Mouse (Mus musculus) neural tube, embryonic 12.5 days (tissue): ENCODE data around the gene Fut11. TPM values are rescaled to one million over a fixed set of nuclear protein-coding genes. Genes with fewer than 3 reads are reported as not detected.
A peak's percentile ranks its signal among the peaks of the same experiment; 100 is the strongest.

ENCODE experiments used
- ATAC-seq: fragments of 200-750 bp; cut with Nextera tagmentation; 2 replicates; pipeline ENCODE4 v1.8.0; 2017; ENCODE audit warnings: low read depth, mild to moderate bottlenecking, moderate TSS enrichment, moderate library complexity; ENCODE audit not compliant: low FRiP score
- H3K27ac ChIP-seq: fragments of 300-500 bp; sonication (generic); 2 replicates; pipeline ENCODE4 v1.5.1; 2016
- H3K27me3 ChIP-seq: fragments of 300-500 bp; sonication (generic); replicated peaks from 2 replicates; pipeline ENCODE4 v1.6.1; 2016; ENCODE audit warnings: mild to moderate bottlenecking
- H3K36me3 ChIP-seq: fragments of 300-500 bp; sonication (generic); 2 replicates; pipeline ENCODE4 v1.6.1; 2016; ENCODE audit warnings: mild to moderate bottlenecking
- H3K4me1 ChIP-seq: fragments of 300-500 bp; sonication (generic); 2 replicates; pipeline ENCODE4 v1.6.1; 2016
- H3K4me2 ChIP-seq: fragments of 300-500 bp; sonication (generic); replicated peaks from 2 replicates; pipeline ENCODE4 v1.6.1; 2016; ENCODE audit warnings: mild to moderate bottlenecking
- H3K4me3 ChIP-seq: fragments of 300-500 bp; sonication (generic); 2 replicates; pipeline ENCODE4 v1.5.1; 2016
- H3K9ac ChIP-seq: fragments of 300-500 bp; sonication (generic); 2 replicates; pipeline ENCODE4 v1.6.1; 2016; ENCODE audit warnings: mild to moderate bottlenecking
- H3K9me3 ChIP-seq: fragments of 300-500 bp; sonication (generic); 2 replicates; pipeline ENCODE4 v1.6.1; 2016; ENCODE audit warnings: mild to moderate bottlenecking
- WGBS: fragments of 180-500 bp; shearing (Covaris S2); methylation state at CpG from one replicate; pipeline ENCODE4 v1.1.7; 2016; 5-methylcytosine and 5-hydroxymethylcytosine counted together
- polyA plus RNA-seq: library from polyadenylated mRNA; unstranded; fragments of >200 nt; fragmentation: Nextera tagmentation; extraction: Ambion mirVana; gene quantifications from 2 replicates; pipeline ENCODE4 v1.2.1, GENCODE M21; 2016

The Fut11 gene
- polyA plus RNA-seq, 1 experiment from 2014 or later: 28.6 TPM

- H3K4me3 ChIP-seq: no peak overlapping the region
- no peaks in the 10 kb centered on the region for H3K27me3 ChIP-seq
- no peak overlapping the region for H3K9ac ChIP-seq
- no peak overlapping the region for H3K27ac ChIP-seq
- H3K36me3 ChIP-seq: peaks cover 49% of the 10 kb centered on the region
- peaks cover 10% of the 10 kb centered on the region for H3K4me1 ChIP-seq
- 92% methylated on average over 9 of the region's 9 CpGs for whole genome bisulfite sequencing
- H3K9me3 ChIP-seq: no peaks in the 10 kb centered on the region
- ATAC-seq: no peak
- H3K4me2 ChIP-seq: no peak overlapping the region
Measured at GRCm38 (mm10) chr14:20730853-20731602, 36.3 kb downstream of the Fut11 start.

- H3K27ac ChIP-seq: no peak overlapping the region
- H3K4me2 ChIP-seq: peak overlapping the region; percentile 93
- 54% methylated on average over 12 of the region's 12 CpGs for WGBS
- no peaks in the 10 kb centered on the region for H3K27me3 ChIP-seq
- peak overlapping the region; percentile 79 for H3K4me3 ChIP-seq
- no peaks in the 10 kb centered on the region for H3K9me3 ChIP-seq
- peaks cover 10% of the 10 kb centered on the region for H3K4me1 ChIP-seq
- ATAC-seq: no peak; the same call in 1 of the 2 replicates
- H3K36me3 ChIP-seq: peaks cover 43% of the 10 kb centered on the region
- peak overlapping the region; percentile 93 for H3K9ac ChIP-seq
Measured at GRCm38 (mm10) chr14:20733041-20733951, 38.5 kb downstream of the Fut11 start.

- Histone ChIP-seq H3K27ac (peak within 1 kb of the TSS; percentile 74), H3K4me1 (peaks cover 10% of the 10 kb centered on the region), H3K4me2 (peak within 1 kb of the TSS; percentile 93), H3K9ac (peak within 1 kb of the TSS; percentile 93), H3K27me3 (no peaks in the 10 kb centered on the region), H3K4me3 (peak within 1 kb of the TSS; percentile 79), H3K36me3 (peaks cover 39% of the 10 kb centered on the region), H3K9me3 (no peaks in the 10 kb centered on the region)
- peak; percentile 98 for ATAC-seq
- WGBS: under 1% methylated on average over 77 of the region's 81 CpGs
Measured at GRCm38 (mm10) chr14:20733952-20734774, 39.4 kb downstream of the Fut11 start, which contains the start of gene Ndst2. Ndst2 (minus strand) TSS chr14:20734562.

DNA sequence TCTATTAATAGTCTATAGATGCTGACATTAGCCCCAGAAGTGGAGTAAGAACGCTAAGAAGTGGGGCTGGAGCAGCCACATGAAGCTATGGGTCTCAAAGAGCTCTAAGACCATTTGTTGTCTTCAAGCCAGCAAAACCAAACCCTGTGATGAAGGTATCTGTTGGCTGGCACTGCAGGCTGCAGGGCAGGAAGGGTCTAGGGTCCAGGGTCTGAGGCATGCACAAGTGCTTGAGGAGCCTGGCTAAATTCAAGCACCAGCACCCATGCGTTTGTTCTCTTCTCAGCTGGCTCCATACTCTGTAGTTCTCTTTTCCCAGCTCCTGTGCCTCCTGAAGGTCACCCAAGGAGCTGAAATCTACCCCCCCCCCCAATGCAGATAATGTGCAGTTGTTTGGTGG is 40.3 kb downstream of the Fut11 start:
- no peak overlapping the region for H3K4me3 ChIP-seq
- peaks cover 31% of the 10 kb centered on the region for H3K36me3 ChIP-seq
- no peak for ATAC-seq
- H3K9ac ChIP-seq: no peak overlapping the region
- H3K27ac ChIP-seq: no peak overlapping the region; the same call in 1 of the 2 replicates
- no peak overlapping the region; the same call in 1 of the 2 replicates for H3K4me2 ChIP-seq
- H3K4me1 ChIP-seq: peaks cover 10% of the 10 kb centered on the region
- no peaks in the 10 kb centered on the region for H3K27me3 ChIP-seq
- H3K9me3 ChIP-seq: no peaks in the 10 kb centered on the region
- 75% methylated on average over 2 of the region's 2 CpGs for WGBS

DNA sequence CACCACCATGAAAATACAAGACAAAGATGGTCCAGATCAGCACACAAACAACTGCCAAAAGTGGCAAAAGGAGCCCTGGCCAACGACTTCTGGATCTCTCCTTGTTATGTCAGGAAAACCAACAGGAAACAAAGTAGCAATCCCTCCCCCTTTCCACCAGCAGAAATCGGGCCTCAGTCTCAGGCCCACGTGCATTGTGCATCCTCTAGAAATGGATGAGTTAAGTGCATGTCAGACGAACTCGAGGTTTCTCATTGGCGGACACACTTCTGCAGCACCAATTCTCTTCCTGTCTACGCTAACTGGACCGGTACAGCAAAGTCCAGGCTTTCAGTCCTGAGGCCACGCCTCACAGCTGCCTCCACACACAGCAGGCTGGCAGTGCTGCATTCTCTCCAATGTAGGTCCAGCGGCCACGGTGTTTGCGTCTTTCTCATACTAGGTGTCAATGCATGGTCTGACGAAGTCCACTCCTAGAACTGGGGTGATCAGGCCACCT is 41.2 kb downstream of the Fut11 start:
- H3K9ac ChIP-seq: no peak overlapping the region
- peaks cover 32% of the 10 kb centered on the region for H3K36me3 ChIP-seq
- H3K27ac ChIP-seq: no peak overlapping the region
- no peak for ATAC-seq
- no peaks in the 10 kb centered on the region for H3K27me3 ChIP-seq
- 84% methylated on average over 13 of the region's 13 CpGs for WGBS
- no peak overlapping the region for H3K4me3 ChIP-seq
- no peaks in the 10 kb centered on the region for H3K9me3 ChIP-seq
- H3K4me2 ChIP-seq: no peak overlapping the region
- H3K4me1 ChIP-seq: peaks cover 10% of the 10 kb centered on the region

DNA sequence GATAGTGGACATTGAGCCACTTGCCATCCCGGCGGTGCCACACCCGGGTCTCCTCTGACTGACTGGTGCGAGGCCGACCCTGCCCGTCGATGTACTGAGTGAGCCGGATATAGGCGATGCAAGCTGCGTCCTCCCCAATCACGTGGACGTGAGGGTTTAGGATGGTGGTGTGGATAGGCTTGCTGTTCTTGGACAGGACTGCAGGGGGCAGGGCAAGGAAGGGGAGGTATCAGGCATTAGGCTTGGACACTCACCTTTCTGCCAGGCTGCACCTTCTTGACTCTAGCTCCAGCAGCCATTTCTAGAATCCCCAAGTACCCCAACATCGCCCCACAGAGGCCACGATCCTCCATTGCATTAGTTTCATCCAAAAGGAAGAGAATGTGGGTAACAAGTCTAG is 42.5 kb downstream of the Fut11 start:
- H3K9ac ChIP-seq: no peak overlapping the region
- WGBS: 46% methylated on average over 14 of the region's 14 CpGs
- no peak overlapping the region for H3K4me2 ChIP-seq
- H3K9me3 ChIP-seq: no peaks in the 10 kb centered on the region
- no peak overlapping the region for H3K27ac ChIP-seq
- ATAC-seq: no peak
- H3K36me3 ChIP-seq: peaks cover 39% of the 10 kb centered on the region
- H3K4me1 ChIP-seq: peaks cover 10% of the 10 kb centered on the region
- H3K27me3 ChIP-seq: no peaks in the 10 kb centered on the region
- no peak overlapping the region for H3K4me3 ChIP-seq

DNA sequence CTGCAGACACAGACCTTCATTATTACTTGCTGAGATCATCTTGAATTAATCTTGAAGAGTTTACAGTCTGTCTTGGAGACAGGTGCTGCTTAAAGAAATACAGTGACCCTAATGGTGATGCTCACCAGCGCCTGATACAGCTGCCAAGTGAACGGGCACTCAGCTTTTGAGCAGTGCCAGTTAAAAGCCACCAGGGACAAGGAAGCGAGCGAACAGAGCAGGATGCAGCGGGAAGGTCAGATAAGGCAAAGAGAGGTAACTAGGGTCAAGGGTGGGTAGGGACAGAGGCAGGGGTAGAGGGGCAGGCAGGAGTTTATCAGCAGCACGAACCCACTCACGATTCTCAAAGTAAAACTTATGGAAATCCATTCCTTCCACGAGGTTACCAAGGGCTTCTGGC is 43.7 kb downstream of the Fut11 start:
- WGBS: 90% methylated on average over 8 of the region's 8 CpGs

DNA sequence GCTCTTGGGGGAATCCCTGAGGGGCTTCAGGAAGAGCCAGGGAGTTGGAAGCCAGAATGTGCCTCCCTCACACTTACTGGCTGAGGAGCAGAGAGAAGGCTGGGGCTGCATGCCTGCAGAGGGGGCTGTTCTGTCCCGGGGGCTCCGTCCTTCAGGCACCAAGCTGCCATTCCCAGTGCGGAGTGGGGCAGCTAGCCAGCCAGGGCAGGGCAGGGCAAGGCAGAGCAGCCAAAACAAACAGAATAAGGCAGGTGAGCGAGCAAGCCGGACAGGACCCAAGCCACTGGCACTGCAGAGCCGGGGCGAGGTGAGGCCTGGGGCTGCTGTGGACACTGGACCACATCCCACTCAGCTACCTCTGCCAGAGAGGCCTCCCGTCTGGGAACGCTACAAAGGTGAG is 46.5 kb downstream of the Fut11 start:
- ATAC-seq: no peak
- Histone ChIP-seq H3K27ac (no peak overlapping the region), H3K27me3 (no peaks in the 10 kb centered on the region), H3K4me2 (no peak overlapping the region), H3K4me1 (no peaks in the 10 kb centered on the region; the same call in 1 of the 2 replicates), H3K36me3 (peaks cover 60% of the 10 kb centered on the region), H3K4me3 (no peak overlapping the region), H3K9ac (no peak overlapping the region), H3K9me3 (no peaks in the 10 kb centered on the region)
- WGBS: 92% methylated on average over 9 of the region's 9 CpGs

More for the DNA sequence above, 43.7 kb downstream of the Fut11 start:
- no peak for ATAC-seq
- Histone ChIP-seq H3K9me3 (no peaks in the 10 kb centered on the region), H3K27ac (no peak overlapping the region), H3K4me2 (no peak overlapping the region), H3K27me3 (no peaks in the 10 kb centered on the region), H3K36me3 (peaks cover 44% of the 10 kb centered on the region), H3K9ac (no peak overlapping the region), H3K4me1 (peaks cover 3% of the 10 kb centered on the region), H3K4me3 (no peak overlapping the region)

- Histone ChIP-seq H3K4me2 (no peak overlapping the region), H3K4me1 (no peaks in the 10 kb centered on the region; the same call in 1 of the 2 replicates), H3K27ac (no peak overlapping the region), H3K27me3 (no peaks in the 10 kb centered on the region), H3K36me3 (peaks cover 52% of the 10 kb centered on the region), H3K9me3 (no peaks in the 10 kb centered on the region), H3K4me3 (no peak overlapping the region), H3K9ac (no peak overlapping the region)
- WGBS: 88% methylated on average over 3 of the region's 3 CpGs
- no peak for ATAC-seq
Measured at GRCm38 (mm10) chr14:20743614-20744013, 48.8 kb downstream of the Fut11 start.

DNA sequence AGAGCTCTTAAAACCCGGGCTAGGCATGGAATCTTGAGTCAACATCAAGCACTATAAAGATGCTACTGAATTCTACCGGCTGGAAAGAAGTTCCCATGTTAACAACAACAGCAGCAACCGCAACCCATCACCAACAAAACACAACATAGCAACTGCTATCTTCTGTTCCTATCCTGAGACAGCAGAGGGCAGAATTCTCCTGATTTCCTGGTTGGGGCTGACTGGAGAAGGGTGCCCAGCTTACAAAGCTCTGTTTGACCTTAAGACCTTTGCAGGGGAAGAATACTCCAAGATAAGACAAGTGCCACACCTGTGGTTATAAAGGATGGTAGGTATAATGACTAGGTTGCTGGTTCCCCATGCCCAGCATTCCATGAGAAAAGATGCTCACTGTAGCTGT is 52.2 kb downstream of the Fut11 start:
- no peaks in the 10 kb centered on the region for H3K4me1 ChIP-seq
- WGBS: 93% methylated on average over 3 of the region's 3 CpGs

DNA sequence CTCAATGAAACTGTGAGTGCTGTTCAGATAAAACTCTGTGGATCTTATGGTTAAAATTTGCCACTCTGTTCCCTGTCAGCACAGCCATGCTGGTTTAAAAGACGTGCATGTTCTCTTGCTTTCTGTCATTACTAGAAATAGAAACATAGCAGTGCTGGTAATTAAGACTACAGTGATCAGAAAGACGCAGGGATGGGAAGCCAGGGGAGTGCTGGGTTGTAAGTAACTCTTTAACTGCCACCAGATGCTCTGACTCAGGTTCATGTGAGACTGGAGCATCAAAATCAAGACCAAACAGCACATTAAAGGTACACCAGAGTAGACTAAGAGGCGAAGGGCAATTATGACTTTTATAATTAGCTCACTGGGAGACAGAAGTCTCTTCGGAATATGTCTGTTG is 53.6 kb downstream of the Fut11 start:
- Histone ChIP-seq H3K27ac (no peak overlapping the region), H3K9me3 (no peaks in the 10 kb centered on the region), H3K36me3 (peaks cover 33% of the 10 kb centered on the region), H3K4me1 (no peaks in the 10 kb centered on the region), H3K27me3 (no peaks in the 10 kb centered on the region), H3K4me3 (no peak overlapping the region), H3K4me2 (no peak overlapping the region), H3K9ac (no peak overlapping the region)
- ATAC-seq: no peak
- 71% methylated on average over 4 of the region's 4 CpGs for WGBS

More for the DNA sequence above, 52.2 kb downstream of the Fut11 start:
- Histone ChIP-seq H3K36me3 (peaks cover 39% of the 10 kb centered on the region), H3K27me3 (no peaks in the 10 kb centered on the region), H3K9ac (no peak overlapping the region), H3K9me3 (no peaks in the 10 kb centered on the region), H3K27ac (no peak overlapping the region), H3K4me2 (no peak overlapping the region), H3K4me3 (no peak overlapping the region)
- ATAC-seq: no peak
